Mouse (Mus musculus) limb, embryonic 11.5 days (tissue): ENCODE results near the gene Qsox1. TPM values are rescaled to one million over a fixed set of nuclear protein-coding genes. Genes with fewer than 3 reads are reported as not detected.

ENCODE experiments used
- ATAC-seq: fragments of 200-750 bp; cut with Nextera tagmentation; 2 replicates; pipeline ENCODE4 v1.8.0; 2017; ENCODE audit warnings: low read depth; ENCODE audit not compliant: insufficient number of reproducible peaks, low FRiP score, low TSS enrichment
- DNase-seq: peaks from one replicate; pipeline ENCODE4 v3.0.0-alpha.2; 2015; ENCODE audit warnings: low spot score
- H3K27ac ChIP-seq: fragments of 300-500 bp; sonication (generic); replicated peaks from 2 replicates; pipeline ENCODE4 v1.5.1; 2014; ENCODE audit warnings: low read depth, mild to moderate bottlenecking, low read length
- H3K27me3 ChIP-seq: fragments of 300-500 bp; sonication (generic); 2 replicates; pipeline ENCODE4 v1.6.1; 2014; ENCODE audit warnings: mild to moderate bottlenecking, low read length, mixed read lengths; ENCODE audit not compliant: control insufficient read depth, insufficient read depth
- H3K36me3 ChIP-seq: fragments of 300-500 bp; sonication (generic); 2 replicates; pipeline ENCODE4 v1.6.1; 2014; ENCODE audit warnings: mild to moderate bottlenecking, low read length, moderate library complexity, mixed read lengths; ENCODE audit not compliant: control insufficient read depth, insufficient read depth
- H3K4me1 ChIP-seq: fragments of 300-500 bp; sonication (generic); 2 replicates; pipeline ENCODE4 v1.6.1; 2014; ENCODE audit warnings: low read length, mixed read lengths; ENCODE audit not compliant: control insufficient read depth, insufficient read depth
- H3K4me2 ChIP-seq: fragments of 300-500 bp; sonication (generic); 2 replicates; pipeline ENCODE4 v1.6.1; 2014; ENCODE audit warnings: low read depth, mild to moderate bottlenecking, moderate library complexity; ENCODE audit not compliant: severe bottlenecking
- H3K4me3 ChIP-seq: fragments of 300-500 bp; sonication (generic); 2 replicates; pipeline ENCODE4 v1.5.1; 2014; ENCODE audit warnings: low read depth, low read length
- H3K9ac ChIP-seq: fragments of 300-500 bp; sonication (generic); 2 replicates; pipeline ENCODE4 v1.6.1; 2014; ENCODE audit warnings: mild to moderate bottlenecking, low read length
- H3K9me3 ChIP-seq: fragments of 300-500 bp; sonication (generic); 2 replicates; pipeline ENCODE4 v1.6.1; 2016; ENCODE audit warnings: low read length; ENCODE audit not compliant: control insufficient read depth
- WGBS: fragments of 180-500 bp; shearing (Covaris S2); extraction: QIAGEN DNeasy Blood & Tissue Kit; methylation state at CpG from one replicate; pipeline ENCODE4 v1.1.7; 2014; 5-methylcytosine and 5-hydroxymethylcytosine counted together
- polyA plus RNA-seq: library from polyadenylated mRNA; unstranded; fragments of >200 nt; fragmentation: Nextera tagmentation; extraction: Ambion mirVana; gene quantifications from 2 replicates; pipeline ENCODE4 v1.2.1, GENCODE M21; 2014

Gene Qsox1
- polyA plus RNA-seq, 1 experiment from 2014 or later = 7.7 TPM

DNA sequence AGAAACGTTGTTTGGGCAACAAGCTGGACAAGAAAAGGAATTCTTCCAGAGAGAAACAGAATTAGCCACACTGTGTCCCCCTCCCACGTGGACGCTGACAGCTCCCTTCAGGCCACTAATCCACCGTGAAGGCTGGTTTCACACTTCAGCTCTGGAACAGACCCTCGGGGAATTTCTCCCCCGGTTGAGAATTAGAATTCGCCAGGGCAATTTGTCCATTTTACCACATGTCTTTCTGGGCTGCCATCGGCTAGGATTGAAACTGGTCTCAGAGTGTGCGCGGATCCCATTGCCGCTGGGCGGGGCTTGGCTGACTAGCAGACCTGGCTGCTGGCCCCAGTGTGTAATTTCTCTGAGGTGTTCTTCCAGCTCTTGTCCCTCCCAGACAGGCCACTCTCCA is 53.5 kb downstream of the Qsox1 start:
- H3K4me1 ChIP-seq = no peaks in the 10 kb centered on the region
- WGBS = 60% methylated on average over 12 of the region's 12 CpGs
- H3K27me3 ChIP-seq = no peaks in the 10 kb centered on the region
- H3K36me3 ChIP-seq = no peaks in the 10 kb centered on the region
- H3K9ac ChIP-seq = no peak overlapping the region
- H3K9me3 ChIP-seq = no peaks in the 10 kb centered on the region
- no peak overlapping the region for H3K27ac ChIP-seq
- no peak for ATAC-seq
- no peak for DNase-seq
- H3K4me3 ChIP-seq = no peak overlapping the region
- H3K4me2 ChIP-seq = no peak overlapping the region

GRCm38 (mm10) chr1:155758711-155759110 is 54.0 kb downstream of the Qsox1 start:
- 84% methylated on average over 4 of the region's 4 CpGs for WGBS
- ATAC-seq = no peak

GRCm38 (mm10) chr1:155757621-155758020 is 55.1 kb downstream of the Qsox1 start:
- Histone ChIP-seq H3K9ac (no peak overlapping the region), H3K27me3 (peaks cover 6% of the 10 kb centered on the region; the same call in 1 of the 2 replicates), H3K4me3 (no peak overlapping the region), H3K36me3 (no peaks in the 10 kb centered on the region), H3K4me1 (no peaks in the 10 kb centered on the region), H3K4me2 (no peak overlapping the region), H3K9me3 (no peaks in the 10 kb centered on the region), H3K27ac (no peak overlapping the region)
- no peak for DNase-seq
- ATAC-seq = no peak
- WGBS = 83% methylated on average over 7 of the region's 7 CpGs

More at GRCm38 (mm10) chr1:155758711-155759110, 54.0 kb downstream of the Qsox1 start:
- Histone ChIP-seq H3K4me2 (no peak overlapping the region), H3K9ac (no peak overlapping the region), H3K4me1 (no peaks in the 10 kb centered on the region), H3K9me3 (no peaks in the 10 kb centered on the region), H3K36me3 (no peaks in the 10 kb centered on the region), H3K4me3 (no peak overlapping the region), H3K27me3 (no peaks in the 10 kb centered on the region), H3K27ac (no peak overlapping the region)
- no peak for DNase-seq

GRCm38 (mm10) chr1:155753411-155753810 is 59.3 kb downstream of the Qsox1 start:
- H3K9ac ChIP-seq = no peak overlapping the region
- WGBS = 74% methylated on average over 9 of the region's 9 CpGs
- 0 out of 2 replicates have a peak, but pooled peaks cover 3% of the 10 kb centered on the region for H3K4me1 ChIP-seq
- H3K27me3 ChIP-seq = peaks cover 42% of the 10 kb centered on the region
- ATAC-seq = no peak
- no peak overlapping the region for H3K4me2 ChIP-seq
- no peak overlapping the region for H3K4me3 ChIP-seq
- no peak overlapping the region for H3K27ac ChIP-seq
- no peaks in the 10 kb centered on the region for H3K36me3 ChIP-seq
- no peak for DNase-seq
- no peaks in the 10 kb centered on the region for H3K9me3 ChIP-seq

DNA sequence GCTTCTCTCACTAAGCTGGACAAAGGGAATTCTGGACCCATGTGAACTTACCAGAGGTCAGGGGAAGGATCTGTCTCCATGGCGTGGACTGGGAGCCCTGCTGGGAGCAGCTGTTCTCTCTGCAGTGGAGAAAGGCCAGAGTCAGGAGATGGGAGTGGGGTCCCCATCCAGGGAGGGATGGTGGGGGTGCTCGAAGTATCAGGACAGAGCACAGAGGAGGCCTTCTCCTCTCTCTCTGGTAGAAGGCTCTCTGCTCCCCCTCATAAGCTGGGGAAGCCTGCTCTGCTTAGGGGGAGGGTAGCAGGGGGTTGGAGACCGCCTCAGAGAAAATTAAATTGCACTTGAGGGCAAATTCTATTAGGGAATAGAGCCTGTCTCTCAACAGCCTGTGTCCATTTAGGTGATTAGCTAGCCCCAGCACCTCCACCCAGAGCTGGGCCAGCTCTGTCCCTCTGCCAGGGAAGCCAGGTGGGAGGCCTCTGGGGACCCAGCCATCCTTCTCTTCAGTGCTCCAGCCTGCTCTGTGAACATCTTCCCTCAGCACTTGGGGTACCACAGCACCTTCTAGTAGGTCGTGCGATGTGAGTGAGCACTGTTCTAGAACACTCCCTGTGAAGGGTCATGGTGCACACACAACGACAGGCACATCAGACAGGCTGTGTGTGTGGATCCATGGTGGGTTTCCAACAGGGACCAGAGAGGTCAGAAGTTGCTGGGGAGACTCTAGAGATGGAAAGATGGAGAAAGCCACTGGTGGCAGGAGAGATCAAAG is 61.0 kb downstream of the Qsox1 start, which contains the start of gene Lhx4:
Lhx4 (minus strand) TSS at position 201 of the 772 bp plus-strand sequence.
- no peak within 1 kb of the TSS for H3K4me3 ChIP-seq
- H3K27ac ChIP-seq = no peak within 1 kb of the TSS
- H3K9me3 ChIP-seq = no peaks in the 10 kb centered on the region
- DNase-seq (no peak), ATAC-seq (no peak; the same call in 1 of the 2 replicates)
- WGBS = 67% methylated on average over 6 of the region's 6 CpGs
- no peak within 1 kb of the TSS for H3K9ac ChIP-seq
- no peaks in the 10 kb centered on the region for H3K36me3 ChIP-seq
- H3K4me2 ChIP-seq = no peak within 1 kb of the TSS
- 0 out of 2 replicates have a peak, but pooled peaks cover 3% of the 10 kb centered on the region for H3K4me1 ChIP-seq
- H3K27me3 ChIP-seq = peaks cover 59% of the 10 kb centered on the region

DNA sequence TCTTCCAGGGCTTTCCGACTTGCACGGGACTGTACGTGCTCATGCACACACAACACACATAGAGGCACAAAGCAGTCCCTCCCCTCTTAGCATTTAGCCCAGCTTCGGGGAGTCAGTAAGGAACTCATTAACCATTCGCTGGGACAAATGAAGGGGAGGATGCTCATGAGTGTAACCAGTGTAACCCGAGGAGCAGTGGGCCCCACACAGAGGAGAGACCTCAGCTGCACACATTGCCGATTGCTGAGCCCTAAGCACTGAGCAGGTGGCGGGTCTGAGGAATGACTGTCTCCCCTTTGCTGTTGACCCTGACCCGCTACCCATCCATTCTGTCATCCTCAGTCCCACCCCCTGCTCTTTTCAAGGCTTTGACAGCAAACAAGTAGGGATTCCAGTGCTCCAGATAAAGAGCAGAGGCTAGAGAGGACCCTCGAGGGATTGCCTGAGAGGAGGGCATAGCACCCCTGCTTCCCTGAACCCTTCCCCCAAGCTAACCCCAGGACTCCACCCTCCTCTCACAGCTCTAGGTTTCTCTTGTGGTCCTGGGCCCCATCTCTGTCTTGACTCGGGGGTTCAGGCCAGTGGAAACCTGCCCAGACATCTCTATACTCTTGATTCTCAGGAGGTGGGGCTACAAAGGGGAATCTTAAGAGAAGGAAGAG is 62.0 kb downstream of the Qsox1 start:
- ATAC-seq = no peak; the same call in 1 of the 2 replicates
- no peaks in the 10 kb centered on the region for H3K36me3 ChIP-seq
- no peak for DNase-seq
- 15% methylated on average over 11 of the region's 11 CpGs for WGBS
- H3K4me3 ChIP-seq = no peak overlapping the region
- H3K4me1 ChIP-seq = 0 out of 2 replicates have a peak, but pooled peaks cover 3% of the 10 kb centered on the region
- no peak overlapping the region for H3K9ac ChIP-seq
- no peak overlapping the region for H3K27ac ChIP-seq
- H3K4me2 ChIP-seq = no peak overlapping the region
- no peaks in the 10 kb centered on the region for H3K9me3 ChIP-seq
- H3K27me3 ChIP-seq = peaks cover 70% of the 10 kb centered on the region

- 82% methylated on average over 5 of the region's 5 CpGs for WGBS
- Histone ChIP-seq H3K27ac (no peak overlapping the region), H3K4me2 (no peak overlapping the region), H3K4me3 (no peak overlapping the region), H3K4me1 (peaks cover 5% of the 10 kb centered on the region; the same call in 1 of the 2 replicates), H3K36me3 (no peaks in the 10 kb centered on the region), H3K9ac (no peak overlapping the region), H3K27me3 (peaks cover 81% of the 10 kb centered on the region), H3K9me3 (no peaks in the 10 kb centered on the region)
- DNase-seq (no peak), ATAC-seq (no peak)
These were observed 64.8 kb downstream of the Qsox1 start for GRCm38 (mm10) chr1:155747911-155748310.

DNA sequence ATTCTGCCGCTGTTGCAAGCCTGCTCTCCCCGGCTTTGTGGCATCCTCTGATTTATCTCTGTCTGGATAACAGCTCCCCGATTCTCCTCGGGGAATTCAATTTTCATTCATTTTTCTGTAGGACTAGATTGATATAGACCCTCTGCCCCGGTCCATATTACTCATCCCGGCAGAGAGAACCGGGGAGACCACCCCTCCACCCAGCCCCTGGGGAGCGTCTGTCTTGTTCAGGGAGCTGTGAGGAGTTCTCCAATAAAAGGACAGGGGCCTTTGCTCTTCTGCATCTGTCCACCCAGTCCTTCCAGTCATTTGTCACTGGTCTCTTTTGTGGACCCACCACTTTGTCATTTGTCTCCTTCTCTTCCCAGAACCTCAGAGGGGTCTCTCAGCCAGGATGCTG is 65.7 kb downstream of the Qsox1 start:
- 13% methylated on average over 8 of the region's 8 CpGs for WGBS
- Histone ChIP-seq H3K4me2 (no peak overlapping the region), H3K9ac (no peak overlapping the region), H3K27ac (no peak overlapping the region), H3K9me3 (no peaks in the 10 kb centered on the region), H3K4me3 (no peak overlapping the region), H3K27me3 (peaks cover 86% of the 10 kb centered on the region), H3K36me3 (no peaks in the 10 kb centered on the region), H3K4me1 (peaks cover 14% of the 10 kb centered on the region)
- ATAC-seq (no peak), DNase-seq (no peak)
